Mouse (Mus musculus): ENCODE measurements around the gene Pkib. TPM values are rescaled to one million over a fixed set of nuclear protein-coding genes. Genes with fewer than 3 reads are reported as not detected.

The Pkib gene
- total RNA-seq, 1 experiment from 2014 or later: 35.8 TPM

GRCm38 (mm10) chr10:57722363-57722762 is 90.6 kb downstream of the Pkib start:
- no peak for ATAC-seq (ENCODE audit: extremely low read depth, insufficient number of reproducible peaks, low FRiP score, poor library complexity, severe bottlenecking)

GRCm38 (mm10) chr10:57727666-57728065 is 95.9 kb downstream of the Pkib start:
- peak; percentile 86 for ATAC-seq (ENCODE audit: extremely low read depth, insufficient number of reproducible peaks, low FRiP score, poor library complexity, severe bottlenecking)

GRCm38 (mm10) chr10:57731672-57732071 is 99.9 kb downstream of the Pkib start:
- ATAC-seq (ENCODE audit: extremely low read depth, insufficient number of reproducible peaks, low FRiP score, poor library complexity, severe bottlenecking): no peak

- no peak for ATAC-seq (ENCODE audit: extremely low read depth, insufficient number of reproducible peaks, low FRiP score, poor library complexity, severe bottlenecking)
These were observed 109.0 kb downstream of the Pkib start for GRCm38 (mm10) chr10:57740733-57741132.

GRCm38 (mm10) chr10:57741351-57741750 is 109.6 kb downstream of the Pkib start:
- no peak for ATAC-seq (ENCODE audit: extremely low read depth, insufficient number of reproducible peaks, low FRiP score, poor library complexity, severe bottlenecking)

GRCm38 (mm10) chr10:57743045-57743444 is 111.3 kb downstream of the Pkib start:
- no peak for ATAC-seq (ENCODE audit: extremely low read depth, insufficient number of reproducible peaks, low FRiP score, poor library complexity, severe bottlenecking)

- ATAC-seq (ENCODE audit: extremely low read depth, insufficient number of reproducible peaks, low FRiP score, poor library complexity, severe bottlenecking): peak; percentile 85
These were observed 111.8 kb downstream of the Pkib start for GRCm38 (mm10) chr10:57743606-57744016.

GRCm38 (mm10) chr10:57744128-57744765 is 112.5 kb downstream of the Pkib start:
- no peak for ATAC-seq (ENCODE audit: extremely low read depth, insufficient number of reproducible peaks, low FRiP score, poor library complexity, severe bottlenecking)

- peak; percentile 65; the same call in 1 of the 2 replicates for ATAC-seq (ENCODE audit: extremely low read depth, insufficient number of reproducible peaks, low FRiP score, poor library complexity, severe bottlenecking)
These were observed 113.7 kb downstream of the Pkib start for GRCm38 (mm10) chr10:57745452-57745851.

GRCm38 (mm10) chr10:57747127-57747526 is 115.3 kb downstream of the Pkib start:
- ATAC-seq (ENCODE audit: extremely low read depth, insufficient number of reproducible peaks, low FRiP score, poor library complexity, severe bottlenecking): no peak

GRCm38 (mm10) chr10:57753343-57753742 is 121.6 kb downstream of the Pkib start:
- peak; percentile 89 for ATAC-seq (ENCODE audit: extremely low read depth, insufficient number of reproducible peaks, low FRiP score, poor library complexity, severe bottlenecking)

- ATAC-seq (ENCODE audit: extremely low read depth, insufficient number of reproducible peaks, low FRiP score, poor library complexity, severe bottlenecking): peak; percentile 52
These were observed 123.5 kb downstream of the Pkib start for GRCm38 (mm10) chr10:57755201-57755736.

- ATAC-seq (ENCODE audit: extremely low read depth, insufficient number of reproducible peaks, low FRiP score, poor library complexity, severe bottlenecking): no peak
These were observed 127.2 kb downstream of the Pkib start for GRCm38 (mm10) chr10:57758999-57759398.

GRCm38 (mm10) chr10:57760694-57761093 is 128.9 kb downstream of the Pkib start:
- ATAC-seq (ENCODE audit: extremely low read depth, insufficient number of reproducible peaks, low FRiP score, poor library complexity, severe bottlenecking): no peak

GRCm38 (mm10) chr10:57763044-57763443 is 131.3 kb downstream of the Pkib start:
- no peak for ATAC-seq (ENCODE audit: extremely low read depth, insufficient number of reproducible peaks, low FRiP score, poor library complexity, severe bottlenecking)

GRCm38 (mm10) chr10:57783289-57784130 is 151.7 kb downstream of the Pkib start:
- ATAC-seq (ENCODE audit: extremely low read depth, insufficient number of reproducible peaks, low FRiP score, poor library complexity, severe bottlenecking): no peak

- no peak for ATAC-seq (ENCODE audit: extremely low read depth, insufficient number of reproducible peaks, low FRiP score, poor library complexity, severe bottlenecking)
These were observed 152.5 kb downstream of the Pkib start for GRCm38 (mm10) chr10:57784131-57784875.

- ATAC-seq (ENCODE audit: extremely low read depth, insufficient number of reproducible peaks, low FRiP score, poor library complexity, severe bottlenecking): no peak
These were observed 153.0 kb downstream of the Pkib start, which contains the start of gene Fabp7 for GRCm38 (mm10) chr10:57784876-57785150. Gene Fabp7 (plus strand): TSS chr10:57784881.

- ATAC-seq (ENCODE audit: extremely low read depth, insufficient number of reproducible peaks, low FRiP score, poor library complexity, severe bottlenecking): no peak
These were observed 153.8 kb downstream of the Pkib start for GRCm38 (mm10) chr10:57785552-57785951.
